Mouse (Mus musculus): Measurements from ENCODE around the gene Dnah7a. TPM values are rescaled to one million over a fixed set of nuclear protein-coding genes. Genes with fewer than 3 reads are reported as not detected.
"Not testable (repeated sequence)": the region's sequence is repeated elsewhere in the genome, so short reads cannot be mapped to it uniquely, and the experiment has no call there.

Gene Dnah7a
- polyA plus RNA-seq, 1 experiment, result 0.02 TPM

- no peak for DNase-seq
- H3K36me3 ChIP-seq (ENCODE audit: control insufficient read depth, insufficient read depth, low read length), result no peaks in the 10 kb centered on the region
- H3K4me3 ChIP-seq (ENCODE audit: insufficient read depth, low read depth, low read length), result no peak overlapping the region
- H3K27me3 ChIP-seq (replicated peaks; ENCODE audit: control insufficient read depth, insufficient read depth, low read length), result no peaks in the 10 kb centered on the region
- no peak overlapping the region for H3K27ac ChIP-seq (ENCODE audit: insufficient read depth, low read depth, low read length)
- no peak for TF ChIP-seq CTCF (conservative IDR thresholded peaks at IDR 0.05; ENCODE audit: insufficient read depth, insufficient read length, low read depth, low read length)
- TF ChIP-seq POLR2A (IDR thresholded peaks at IDR 0.05; ENCODE audit: low read depth, low read length), result no peak
- 58% methylated on average over 8 of the region's 8 CpGs for WGBS
- H3K4me1 ChIP-seq (ENCODE audit: control insufficient read depth, insufficient read depth, low read length), result no peaks in the 10 kb centered on the region
These were observed 66.5 kb downstream of the Dnah7a start for GRCm38 (mm10) chr1:53639865-53640794.

- 71% methylated on average over 2 of the region's 2 CpGs for WGBS
These were observed 70.9 kb downstream of the Dnah7a start for GRCm38 (mm10) chr1:53635641-53636040.

GRCm38 (mm10) chr1:53632040-53632439, 74.5 kb downstream of the Dnah7a start:
- not testable (repeated sequence) for H3K4me3 ChIP-seq (ENCODE audit: insufficient read depth, low read depth, low read length); H3K27me3 ChIP-seq (replicated peaks; ENCODE audit: control insufficient read depth, insufficient read depth, low read length); H3K36me3 ChIP-seq (ENCODE audit: control insufficient read depth, insufficient read depth, low read length); DNase-seq; H3K27ac ChIP-seq (ENCODE audit: insufficient read depth, low read depth, low read length); H3K4me1 ChIP-seq (ENCODE audit: control insufficient read depth, insufficient read depth, low read length)

More at GRCm38 (mm10) chr1:53635641-53636040, 70.9 kb downstream of the Dnah7a start:
- not testable (repeated sequence) for H3K4me1 ChIP-seq (ENCODE audit: control insufficient read depth, insufficient read depth, low read length); H3K27me3 ChIP-seq (replicated peaks; ENCODE audit: control insufficient read depth, insufficient read depth, low read length); DNase-seq; H3K36me3 ChIP-seq (ENCODE audit: control insufficient read depth, insufficient read depth, low read length); H3K27ac ChIP-seq (ENCODE audit: insufficient read depth, low read depth, low read length); H3K4me3 ChIP-seq (ENCODE audit: insufficient read depth, low read depth, low read length)

GRCm38 (mm10) chr1:53630011-53630410, 76.6 kb downstream of the Dnah7a start:
- WGBS, result 8% methylated on average over 6 of the region's 6 CpGs
- TF ChIP-seq POLR2A (IDR thresholded peaks at IDR 0.05; ENCODE audit: low read depth, low read length) (no peak), CTCF (conservative IDR thresholded peaks at IDR 0.05; ENCODE audit: insufficient read depth, insufficient read length, low read depth, low read length) (no peak)
- no peaks in the 10 kb centered on the region for H3K27me3 ChIP-seq (replicated peaks; ENCODE audit: control insufficient read depth, insufficient read depth, low read length)
- H3K4me3 ChIP-seq (ENCODE audit: insufficient read depth, low read depth, low read length), result no peak overlapping the region
- no peak overlapping the region for H3K27ac ChIP-seq (ENCODE audit: insufficient read depth, low read depth, low read length)
- H3K36me3 ChIP-seq (ENCODE audit: control insufficient read depth, insufficient read depth, low read length), result no peaks in the 10 kb centered on the region
- no peak for DNase-seq
- no peaks in the 10 kb centered on the region for H3K4me1 ChIP-seq (ENCODE audit: control insufficient read depth, insufficient read depth, low read length)

GRCm38 (mm10) chr1:53613486-53613885, 93.1 kb downstream of the Dnah7a start:
- no peak overlapping the region for H3K27ac ChIP-seq (ENCODE audit: insufficient read depth, low read depth, low read length)
- no peaks in the 10 kb centered on the region for H3K27me3 ChIP-seq (replicated peaks; ENCODE audit: control insufficient read depth, insufficient read depth, low read length)
- WGBS, result 95% methylated on average over 16 of the region's 16 CpGs
- H3K36me3 ChIP-seq (ENCODE audit: control insufficient read depth, insufficient read depth, low read length), result no peaks in the 10 kb centered on the region
- H3K4me1 ChIP-seq (ENCODE audit: control insufficient read depth, insufficient read depth, low read length), result no peaks in the 10 kb centered on the region
- TF ChIP-seq POLR2A (IDR thresholded peaks at IDR 0.05; ENCODE audit: low read depth, low read length) (no peak), CTCF (conservative IDR thresholded peaks at IDR 0.05; ENCODE audit: insufficient read depth, insufficient read length, low read depth, low read length) (no peak)
- no peak for DNase-seq
- H3K4me3 ChIP-seq (ENCODE audit: insufficient read depth, low read depth, low read length), result no peak overlapping the region

- 11% methylated on average over 1 of the region's 1 CpGs for WGBS
- DNase-seq; H3K4me1 ChIP-seq (ENCODE audit: control insufficient read depth, insufficient read depth, low read length): not testable (repeated sequence)
These were observed 125.3 kb downstream of the Dnah7a start for GRCm38 (mm10) chr1:53581326-53581725.

GRCm38 (mm10) chr1:53557918-53558317, 148.7 kb downstream of the Dnah7a start:
- H3K4me3 ChIP-seq (ENCODE audit: insufficient read depth, low read depth, low read length); H3K27ac ChIP-seq (ENCODE audit: insufficient read depth, low read depth, low read length); DNase-seq; H3K4me1 ChIP-seq (ENCODE audit: control insufficient read depth, insufficient read depth, low read length); H3K36me3 ChIP-seq (ENCODE audit: control insufficient read depth, insufficient read depth, low read length); H3K27me3 ChIP-seq (replicated peaks; ENCODE audit: control insufficient read depth, insufficient read depth, low read length): not testable (repeated sequence)
- 84% methylated on average over 3 of the region's 3 CpGs for WGBS

More at GRCm38 (mm10) chr1:53581326-53581725, 125.3 kb downstream of the Dnah7a start:
- not testable (repeated sequence) for H3K4me3 ChIP-seq (ENCODE audit: insufficient read depth, low read depth, low read length); H3K27me3 ChIP-seq (replicated peaks; ENCODE audit: control insufficient read depth, insufficient read depth, low read length); H3K27ac ChIP-seq (ENCODE audit: insufficient read depth, low read depth, low read length); H3K36me3 ChIP-seq (ENCODE audit: control insufficient read depth, insufficient read depth, low read length)

- not testable (repeated sequence) for H3K4me3 ChIP-seq (ENCODE audit: insufficient read depth, low read depth, low read length); DNase-seq; H3K36me3 ChIP-seq (ENCODE audit: control insufficient read depth, insufficient read depth, low read length); H3K4me1 ChIP-seq (ENCODE audit: control insufficient read depth, insufficient read depth, low read length); H3K27ac ChIP-seq (ENCODE audit: insufficient read depth, low read depth, low read length); H3K27me3 ChIP-seq (replicated peaks; ENCODE audit: control insufficient read depth, insufficient read depth, low read length)
- WGBS, result 96% methylated on average over 10 of the region's 10 CpGs
These were observed 159.6 kb downstream of the Dnah7a start for GRCm38 (mm10) chr1:53547018-53547417.

GRCm38 (mm10) chr1:53538356-53538755, 168.2 kb downstream of the Dnah7a start:
- WGBS, result 56% methylated on average over 2 of the region's 2 CpGs
- peak; percentile 39 for DNase-seq
- H3K4me1 ChIP-seq (ENCODE audit: control insufficient read depth, insufficient read depth, low read length); H3K4me3 ChIP-seq (ENCODE audit: insufficient read depth, low read depth, low read length); H3K27me3 ChIP-seq (replicated peaks; ENCODE audit: control insufficient read depth, insufficient read depth, low read length); H3K27ac ChIP-seq (ENCODE audit: insufficient read depth, low read depth, low read length); H3K36me3 ChIP-seq (ENCODE audit: control insufficient read depth, insufficient read depth, low read length): not testable (repeated sequence)

GRCm38 (mm10) chr1:53534826-53535225, 171.8 kb downstream of the Dnah7a start:
- H3K36me3 ChIP-seq (ENCODE audit: control insufficient read depth, insufficient read depth, low read length); H3K27me3 ChIP-seq (replicated peaks; ENCODE audit: control insufficient read depth, insufficient read depth, low read length); H3K4me3 ChIP-seq (ENCODE audit: insufficient read depth, low read depth, low read length); H3K27ac ChIP-seq (ENCODE audit: insufficient read depth, low read depth, low read length); DNase-seq; H3K4me1 ChIP-seq (ENCODE audit: control insufficient read depth, insufficient read depth, low read length): not testable (repeated sequence)
- 33% methylated on average over 1 of the region's 1 CpGs for WGBS

GRCm38 (mm10) chr1:53526021-53526420, 180.6 kb downstream of the Dnah7a start:
- H3K36me3 ChIP-seq (ENCODE audit: control insufficient read depth, insufficient read depth, low read length); H3K27ac ChIP-seq (ENCODE audit: insufficient read depth, low read depth, low read length); DNase-seq; H3K4me3 ChIP-seq (ENCODE audit: insufficient read depth, low read depth, low read length); H3K27me3 ChIP-seq (replicated peaks; ENCODE audit: control insufficient read depth, insufficient read depth, low read length); H3K4me1 ChIP-seq (ENCODE audit: control insufficient read depth, insufficient read depth, low read length): not testable (repeated sequence)
- WGBS, result 74% methylated on average over 2 of the region's 2 CpGs
